Mouse (Mus musculus) lung, embryonic 15.5 days (tissue): Measurements from ENCODE around the gene Gopc. TPM values are rescaled to one million over a fixed set of nuclear protein-coding genes. Genes with fewer than 3 reads are reported as not detected.
"Not testable (repeated sequence)": the region's sequence is repeated elsewhere in the genome, so short reads cannot be mapped to it uniquely, and the experiment has no call there.

Source experiments
- ATAC-seq: fragments of 200-750 bp; cut with Nextera tagmentation; 2 replicates; pipeline ENCODE4 v1.8.0; 2017; ENCODE audit warnings: moderate number of reproducible peaks, borderline replicate concordance; ENCODE audit not compliant: low FRiP score, low TSS enrichment; ENCODE audit errors: extremely low read depth
- H3K27ac ChIP-seq: fragments of 300-500 bp; sonication (generic); 2 replicates; pipeline ENCODE4 v1.5.1; 2015; ENCODE audit warnings: moderate library complexity, mild to moderate bottlenecking, inconsistent platforms
- H3K27me3 ChIP-seq: fragments of 300-500 bp; sonication (generic); 2 replicates; pipeline ENCODE4 v1.6.1; 2015; ENCODE audit warnings: inconsistent platforms
- H3K36me3 ChIP-seq: fragments of 300-500 bp; sonication (generic); 2 replicates; pipeline ENCODE4 v1.6.1; 2015; ENCODE audit warnings: inconsistent platforms
- H3K4me1 ChIP-seq: fragments of 300-500 bp; sonication (generic); 2 replicates; pipeline ENCODE4 v1.6.1; 2015; ENCODE audit warnings: inconsistent platforms
- H3K4me2 ChIP-seq: fragments of 300-500 bp; sonication (generic); 2 replicates; pipeline ENCODE4 v1.6.1; 2015; ENCODE audit warnings: inconsistent platforms, mild to moderate bottlenecking, moderate library complexity
- H3K4me3 ChIP-seq: fragments of 300-500 bp; sonication (generic); 2 replicates; pipeline ENCODE4 v1.5.1; 2015; ENCODE audit warnings: mild to moderate bottlenecking, inconsistent platforms
- H3K9ac ChIP-seq: fragments of 300-500 bp; sonication (generic); 2 replicates; pipeline ENCODE4 v1.6.1; 2015; ENCODE audit warnings: inconsistent platforms
- H3K9me3 ChIP-seq: fragments of 300-500 bp; sonication (generic); 2 replicates; pipeline ENCODE4 v1.6.1; 2016; ENCODE audit warnings: inconsistent platforms
- WGBS: fragments of 180-500 bp; shearing (Covaris S2); methylation state at CpG from one replicate; pipeline ENCODE4 v1.1.7; 2015; 5-methylcytosine and 5-hydroxymethylcytosine counted together
- polyA plus RNA-seq: library from polyadenylated mRNA; unstranded; fragments of >200 nt; fragmentation: Nextera tagmentation; extraction: Ambion mirVana; gene quantifications from 2 replicates; pipeline ENCODE4 v1.2.1, GENCODE M21; 2015

The Gopc gene
- polyA plus RNA-seq, 1 experiment from 2014 or later, result 22.3 TPM

DNA sequence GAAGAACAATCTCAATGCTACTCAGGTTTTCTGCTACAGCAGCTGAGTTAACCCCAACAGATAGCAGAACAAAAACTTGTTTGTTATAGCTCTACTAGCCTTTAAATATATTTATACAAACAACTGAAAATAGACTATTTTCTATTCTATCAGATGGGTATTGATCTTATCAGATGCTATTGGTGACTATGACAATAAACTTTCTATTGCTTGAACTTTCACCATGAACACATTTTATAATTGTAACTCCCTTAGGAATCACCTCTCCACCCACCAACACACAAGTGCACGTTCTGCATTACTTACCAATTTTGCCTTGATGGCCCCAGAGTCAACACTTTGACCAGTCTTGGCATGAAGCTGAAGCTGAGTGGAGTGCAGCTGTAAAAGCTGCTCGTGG, 23.5 kb downstream of the Gopc start, which contains the start of gene Gm26741:
Gm26741 (plus strand) TSS at position 301 of the 400 bp plus-strand sequence.
- WGBS, result 88% methylated on average over 2 of the region's 2 CpGs
- H3K9ac ChIP-seq, result no peak within 1 kb of the TSS
- H3K27me3 ChIP-seq, result no peaks in the 10 kb centered on the region
- H3K4me2 ChIP-seq, result no peak within 1 kb of the TSS
- no peak within 1 kb of the TSS for H3K4me3 ChIP-seq
- peaks cover 7% of the 10 kb centered on the region; the same call in 1 of the 2 replicates for H3K36me3 ChIP-seq
- no peaks in the 10 kb centered on the region for H3K9me3 ChIP-seq
- no peak within 1 kb of the TSS for H3K27ac ChIP-seq
- ATAC-seq, result no peak
- no peaks in the 10 kb centered on the region for H3K4me1 ChIP-seq

DNA sequence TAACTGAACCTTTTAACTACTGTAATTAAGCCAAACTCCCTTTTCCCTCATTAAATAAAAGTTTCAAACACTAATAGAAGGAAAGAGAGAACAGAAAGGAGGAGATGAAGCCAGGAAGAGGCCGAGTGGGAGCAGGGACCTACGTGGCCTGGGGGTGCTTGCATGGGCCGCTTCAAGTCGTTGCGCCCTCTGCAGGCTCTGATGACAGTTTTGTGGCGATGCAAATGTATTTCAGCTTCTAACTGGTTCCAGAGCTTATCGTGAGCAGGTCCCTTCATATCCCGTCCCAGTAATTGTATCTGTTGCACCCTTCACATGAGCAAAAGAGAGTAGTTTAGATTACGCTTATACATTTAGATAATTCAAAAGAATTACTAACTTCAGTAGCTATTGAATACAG, 28.7 kb downstream of the Gopc start:
- Histone ChIP-seq H3K9me3 (no peaks in the 10 kb centered on the region), H3K9ac (no peak overlapping the region), H3K27ac (no peak overlapping the region), H3K27me3 (no peaks in the 10 kb centered on the region), H3K4me3 (no peak overlapping the region), H3K4me2 (no peak overlapping the region), H3K36me3 (peaks cover 39% of the 10 kb centered on the region), H3K4me1 (no peaks in the 10 kb centered on the region)
- ATAC-seq, result no peak
- 77% methylated on average over 9 of the region's 9 CpGs for WGBS

DNA sequence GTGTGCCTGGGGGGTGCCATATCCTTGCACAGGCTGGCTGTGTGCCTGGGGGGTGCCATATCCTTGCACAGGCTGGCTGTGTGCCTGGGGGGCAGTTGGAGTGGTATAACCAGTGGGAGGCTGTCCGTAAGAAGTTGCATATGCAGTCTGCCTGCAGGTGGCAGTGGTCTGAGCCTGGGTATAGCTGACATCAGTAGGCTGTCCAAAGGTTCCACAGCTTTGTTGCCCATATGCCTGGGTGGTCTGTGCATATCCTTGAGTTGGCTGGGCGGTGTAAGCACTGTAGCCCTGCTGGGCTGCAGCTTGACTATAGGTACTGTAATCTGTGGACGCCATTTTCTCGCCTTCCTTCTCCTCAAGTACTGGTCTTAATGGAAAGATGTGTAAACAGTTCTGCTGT, 38.6 kb downstream of the Gopc start:
- not testable (repeated sequence) for H3K27me3 ChIP-seq
- H3K36me3 ChIP-seq, result peaks cover 56% of the 10 kb centered on the region

GRCm38 (mm10) chr10:52331007-52331406, 50.9 kb downstream of the Gopc start:
- Histone ChIP-seq H3K4me3 (no peak overlapping the region), H3K9me3 (no peaks in the 10 kb centered on the region), H3K27me3 (no peaks in the 10 kb centered on the region), H3K9ac (no peak overlapping the region), H3K36me3 (peaks cover 5% of the 10 kb centered on the region), H3K4me2 (no peak overlapping the region), H3K27ac (no peak overlapping the region), H3K4me1 (no peaks in the 10 kb centered on the region)
- ATAC-seq, result no peak
- WGBS, result 8% methylated on average over 1 of the region's 1 CpGs

More for the DNA sequence above, 38.6 kb downstream of the Gopc start:
- H3K9ac ChIP-seq, H3K4me3 ChIP-seq, H3K9me3 ChIP-seq, H3K27ac ChIP-seq, H3K4me2 ChIP-seq, ATAC-seq, H3K4me1 ChIP-seq: not testable (repeated sequence)
- WGBS, result 92% methylated on average over 4 of the region's 4 CpGs

DNA sequence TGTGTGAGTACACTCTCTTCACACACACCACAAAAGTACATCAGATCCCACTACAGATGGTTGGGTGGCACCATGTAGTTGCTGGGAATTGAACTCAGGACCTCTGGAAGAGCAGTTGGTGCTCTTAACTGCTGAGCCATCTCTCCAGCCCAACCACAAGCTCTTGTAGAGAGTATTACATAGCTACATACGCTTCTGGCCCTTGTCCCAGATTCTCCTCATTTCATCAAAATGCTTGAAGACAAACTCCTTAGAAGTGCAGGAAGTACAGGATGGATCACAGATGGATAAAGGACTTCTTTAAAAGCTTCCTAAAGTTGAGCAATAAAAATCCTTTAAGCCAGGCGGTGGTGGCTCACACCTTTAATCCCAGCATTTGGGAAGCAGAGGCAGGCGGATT, 60.0 kb downstream of the Gopc start:
- Histone ChIP-seq H3K9me3 (no peaks in the 10 kb centered on the region), H3K4me3 (no peak overlapping the region)
- WGBS, result 86% methylated on average over 3 of the region's 3 CpGs

GRCm38 (mm10) chr10:52319506-52320286, 62.2 kb downstream of the Gopc start:
- 88% methylated on average over 28 of the region's 28 CpGs for WGBS
- no peak for ATAC-seq
- H3K27me3 ChIP-seq, result no peaks in the 10 kb centered on the region
- no peaks in the 10 kb centered on the region for H3K4me1 ChIP-seq
- H3K4me2 ChIP-seq, result no peak overlapping the region
- peaks cover 32% of the 10 kb centered on the region for H3K36me3 ChIP-seq
- no peak overlapping the region for H3K4me3 ChIP-seq
- H3K27ac ChIP-seq, result no peak overlapping the region
- H3K9me3 ChIP-seq, result no peaks in the 10 kb centered on the region
- no peak overlapping the region for H3K9ac ChIP-seq

More for the DNA sequence above, 60.0 kb downstream of the Gopc start:
- H3K4me2 ChIP-seq, result no peak overlapping the region
- no peak for ATAC-seq
- no peaks in the 10 kb centered on the region for H3K27me3 ChIP-seq
- H3K4me1 ChIP-seq, result no peaks in the 10 kb centered on the region
- no peak overlapping the region for H3K27ac ChIP-seq
- H3K9ac ChIP-seq, result no peak overlapping the region
- H3K36me3 ChIP-seq, result peaks cover 24% of the 10 kb centered on the region

- Histone ChIP-seq H3K27ac (no peak overlapping the region), H3K9me3 (no peaks in the 10 kb centered on the region), H3K4me1 (no peaks in the 10 kb centered on the region), H3K9ac (no peak overlapping the region), H3K36me3 (peaks cover 18% of the 10 kb centered on the region; the same call in 1 of the 2 replicates), H3K27me3 (no peaks in the 10 kb centered on the region), H3K4me2 (no peak overlapping the region), H3K4me3 (no peak overlapping the region)
- WGBS, result 69% methylated on average over 8 of the region's 8 CpGs
- peak; percentile 39 for ATAC-seq
These were observed 72.7 kb downstream of the Gopc start for GRCm38 (mm10) chr10:52309196-52309595.

DNA sequence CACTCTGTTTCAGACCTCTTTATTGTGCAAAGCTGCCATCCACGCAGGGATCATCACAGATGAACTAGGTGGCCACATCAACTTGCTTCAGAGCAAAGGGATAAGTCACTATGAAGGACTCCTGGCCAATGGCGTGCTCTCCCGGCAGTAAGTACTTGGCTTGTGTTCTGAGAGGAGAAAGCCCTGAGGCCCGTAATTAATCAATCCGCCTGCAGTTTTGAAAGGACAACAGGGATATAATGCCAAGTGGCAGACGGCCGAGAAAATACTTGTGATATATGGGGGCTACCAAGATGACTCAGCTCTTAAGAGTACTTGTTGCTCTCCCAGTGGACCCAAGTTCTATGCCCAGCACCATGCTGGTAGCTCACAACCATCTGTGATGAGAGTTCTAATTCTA, 77.3 kb downstream of the Gopc start:
- 82% methylated on average over 7 of the region's 7 CpGs for WGBS
- Histone ChIP-seq H3K4me3 (no peak overlapping the region), H3K36me3 (peaks cover 5% of the 10 kb centered on the region; the same call in 1 of the 2 replicates), H3K9me3 (no peaks in the 10 kb centered on the region), H3K27ac (no peak overlapping the region), H3K27me3 (no peaks in the 10 kb centered on the region), H3K9ac (no peak overlapping the region), H3K4me2 (no peak overlapping the region), H3K4me1 (no peaks in the 10 kb centered on the region)
- no peak for ATAC-seq

DNA sequence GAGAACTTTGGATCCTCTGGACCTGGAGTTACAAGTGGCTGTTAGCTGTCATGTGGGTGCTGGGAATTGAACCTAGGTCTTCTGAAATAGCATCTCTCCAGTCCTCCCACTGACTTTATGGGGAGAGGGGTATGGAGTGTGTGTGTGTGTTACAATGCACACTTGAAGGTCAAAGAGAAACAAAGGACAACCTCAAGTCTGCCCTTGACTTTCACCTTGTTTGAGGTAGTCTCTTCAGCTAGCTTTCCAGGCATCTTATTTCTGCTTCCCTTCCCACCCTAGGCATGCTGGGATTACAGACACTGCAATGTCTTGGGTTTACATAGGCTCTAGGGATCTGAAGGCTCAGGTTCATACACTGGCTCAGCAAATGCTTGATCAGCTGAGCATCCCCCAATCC, 79.7 kb downstream of the Gopc start:
- H3K9ac ChIP-seq, result no peak overlapping the region
- no peak overlapping the region for H3K4me2 ChIP-seq
- no peaks in the 10 kb centered on the region for H3K4me1 ChIP-seq
- H3K27ac ChIP-seq, result no peak overlapping the region
- H3K4me3 ChIP-seq, result no peak overlapping the region
- no peaks in the 10 kb centered on the region for H3K27me3 ChIP-seq
- peaks cover 5% of the 10 kb centered on the region; the same call in 1 of the 2 replicates for H3K36me3 ChIP-seq
- ATAC-seq, result no peak
- H3K9me3 ChIP-seq, result no peaks in the 10 kb centered on the region

- H3K9ac ChIP-seq, result no peak overlapping the region
- H3K36me3 ChIP-seq, result peaks cover 5% of the 10 kb centered on the region; the same call in 1 of the 2 replicates
- H3K27ac ChIP-seq, result no peak overlapping the region
- WGBS, result 89% methylated on average over 4 of the region's 4 CpGs
- H3K4me2 ChIP-seq, result no peak overlapping the region
- no peaks in the 10 kb centered on the region for H3K9me3 ChIP-seq
- H3K27me3 ChIP-seq, result no peaks in the 10 kb centered on the region
- ATAC-seq, result no peak
- no peak overlapping the region for H3K4me3 ChIP-seq
- no peaks in the 10 kb centered on the region for H3K4me1 ChIP-seq
These were observed 80.2 kb downstream of the Gopc start for GRCm38 (mm10) chr10:52301766-52302165.

DNA sequence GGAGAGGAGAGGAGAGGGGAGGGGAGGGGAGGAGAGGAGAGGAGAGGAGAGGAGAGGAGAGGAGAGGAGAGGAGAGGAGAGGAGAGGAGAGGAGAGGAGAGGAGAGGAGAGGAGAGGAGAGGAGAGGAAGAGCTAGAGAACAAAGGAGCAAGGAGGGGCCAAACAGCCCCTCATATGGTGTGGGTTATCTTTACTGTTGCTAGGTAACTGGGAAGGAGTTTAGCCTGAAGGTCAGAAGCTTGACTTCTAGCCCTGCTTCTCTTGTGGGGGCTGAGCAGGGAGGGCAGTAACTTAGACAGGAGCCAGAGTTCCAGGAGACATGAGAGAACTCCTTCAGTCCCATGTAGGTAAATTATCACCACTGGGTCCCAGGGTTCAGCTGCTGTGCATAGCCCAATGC, 83.4 kb downstream of the Gopc start:
- not testable (repeated sequence) for H3K36me3 ChIP-seq, H3K4me3 ChIP-seq, H3K9ac ChIP-seq, H3K4me1 ChIP-seq, H3K27ac ChIP-seq, H3K27me3 ChIP-seq, H3K9me3 ChIP-seq, H3K4me2 ChIP-seq, ATAC-seq

DNA sequence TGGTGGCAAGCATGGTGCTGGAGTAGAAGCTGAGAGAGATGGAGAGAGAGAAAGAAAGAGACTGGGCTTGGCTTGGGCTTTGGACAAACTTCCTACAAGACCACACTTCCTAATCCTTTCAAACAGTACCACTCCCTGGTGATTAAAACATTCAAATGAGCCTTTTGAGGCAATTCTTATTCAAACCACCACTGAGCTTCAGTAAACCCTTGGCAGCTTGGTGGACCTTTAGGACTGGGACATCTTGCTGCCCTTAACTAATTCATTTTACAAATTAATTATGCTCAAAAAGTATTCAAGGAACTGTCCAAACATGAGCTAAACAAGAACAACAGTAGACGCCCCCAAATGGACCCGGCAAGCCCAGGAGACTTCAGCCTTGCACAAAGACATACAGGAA, 86.0 kb downstream of the Gopc start:
- no peak for ATAC-seq
- Histone ChIP-seq H3K27me3 (no peaks in the 10 kb centered on the region), H3K36me3 (no peaks in the 10 kb centered on the region), H3K4me1 (no peaks in the 10 kb centered on the region), H3K9me3 (no peaks in the 10 kb centered on the region), H3K27ac (no peak overlapping the region), H3K9ac (no peak overlapping the region), H3K4me2 (no peak overlapping the region), H3K4me3 (no peak overlapping the region)
- 86% methylated on average over 2 of the region's 2 CpGs for WGBS
